Mouse (Mus musculus): ENCODE data around the gene Pop7. TPM values are rescaled to one million over a fixed set of nuclear protein-coding genes. Genes with fewer than 3 reads are reported as not detected.

The Pop7 gene
- polyA plus RNA-seq, 1 experiment from 2014 or later: 65.4 TPM

- WGBS: 63% methylated on average over 3 of the region's 3 CpGs
- no peak for ATAC-seq (ENCODE audit: low FRiP score, low read depth)
- Histone ChIP-seq H3K27ac (no peak overlapping the region), H3K4me1 (peaks cover 43% of the 10 kb centered on the region), H3K9me3 (no peaks in the 10 kb centered on the region), H3K4me2 (replicated peaks) (peak overlapping the region; percentile 94), H3K36me3 (no peaks in the 10 kb centered on the region), H3K27me3 (replicated peaks) (no peaks in the 10 kb centered on the region), H3K4me3 (peak overlapping the region; percentile 99), H3K9ac (peak overlapping the region; percentile 100)
Observed at GRCm38 (mm10) chr5:137511706-137512105, 9.4 kb upstream of the Pop7 start.

GRCm38 (mm10) chr5:137510573-137511390 lies 8.5 kb upstream of the Pop7 start:
- WGBS: under 1% methylated on average over 51 of the region's 83 CpGs
- peaks cover 40% of the 10 kb centered on the region for H3K4me1 ChIP-seq

GRCm38 (mm10) chr5:137510014-137510501 lies 7.7 kb upstream of the Pop7 start:
- Histone ChIP-seq H3K27me3 (replicated peaks) (no peaks in the 10 kb centered on the region), H3K27ac (peak overlapping the region; percentile 72), H3K9me3 (no peaks in the 10 kb centered on the region), H3K4me3 (peak overlapping the region; percentile 99), H3K9ac (peak overlapping the region; percentile 100), H3K4me2 (replicated peaks) (peak overlapping the region; percentile 94), H3K4me1 (peaks cover 40% of the 10 kb centered on the region), H3K36me3 (no peaks in the 10 kb centered on the region)
- ATAC-seq (ENCODE audit: low FRiP score, low read depth): peak; percentile 70; the same call in 1 of the 2 replicates
- 2% methylated on average over 34 of the region's 52 CpGs for WGBS

More at GRCm38 (mm10) chr5:137510573-137511390, 8.5 kb upstream of the Pop7 start:
- peak; percentile 58 for ATAC-seq (ENCODE audit: low FRiP score, low read depth)
- Histone ChIP-seq H3K27me3 (replicated peaks) (no peaks in the 10 kb centered on the region), H3K4me2 (replicated peaks) (peak overlapping the region; percentile 94), H3K36me3 (no peaks in the 10 kb centered on the region), H3K9me3 (no peaks in the 10 kb centered on the region), H3K27ac (peak overlapping the region; percentile 72), H3K4me3 (peak overlapping the region; percentile 99), H3K9ac (peak overlapping the region; percentile 100)

- Histone ChIP-seq H3K27ac (no peak overlapping the region), H3K27me3 (replicated peaks) (no peaks in the 10 kb centered on the region), H3K4me2 (replicated peaks) (no peak overlapping the region), H3K9ac (no peak overlapping the region), H3K4me3 (no peak overlapping the region), H3K9me3 (no peaks in the 10 kb centered on the region), H3K36me3 (no peaks in the 10 kb centered on the region), H3K4me1 (peaks cover 11% of the 10 kb centered on the region)
- WGBS: 91% methylated on average over 6 of the region's 6 CpGs
- ATAC-seq (ENCODE audit: low FRiP score, low read depth): no peak
Observed at GRCm38 (mm10) chr5:137504041-137504440, 1.7 kb upstream of the Pop7 start.

GRCm38 (mm10) chr5:137502667-137503110 lies 371 bp upstream of the Pop7 start:
- peak overlapping the region; percentile 63 for H3K4me3 ChIP-seq
- peaks cover 11% of the 10 kb centered on the region for H3K4me1 ChIP-seq
- ATAC-seq (ENCODE audit: low FRiP score, low read depth): peak; percentile 81
- H3K9me3 ChIP-seq: no peaks in the 10 kb centered on the region
- under 1% methylated on average over 30 of the region's 30 CpGs for WGBS
- H3K4me2 ChIP-seq (replicated peaks): peak overlapping the region; percentile 85
- no peaks in the 10 kb centered on the region for H3K36me3 ChIP-seq
- H3K27ac ChIP-seq: peak overlapping the region; percentile 21; the same call in 1 of the 2 replicates
- no peaks in the 10 kb centered on the region for H3K27me3 ChIP-seq (replicated peaks)
- peak overlapping the region; percentile 53 for H3K9ac ChIP-seq

GRCm38 (mm10) chr5:137500186-137500585 lies 2.1 kb downstream of the Pop7 start:
- no peak overlapping the region for H3K4me3 ChIP-seq
- no peak overlapping the region for H3K27ac ChIP-seq
- peaks cover 11% of the 10 kb centered on the region for H3K4me1 ChIP-seq
- no peaks in the 10 kb centered on the region for H3K36me3 ChIP-seq
- 89% methylated on average over 7 of the region's 7 CpGs for WGBS
- no peak overlapping the region for H3K9ac ChIP-seq
- no peaks in the 10 kb centered on the region for H3K9me3 ChIP-seq
- no peak for ATAC-seq (ENCODE audit: low FRiP score, low read depth)
- no peaks in the 10 kb centered on the region for H3K27me3 ChIP-seq (replicated peaks)
- no peak overlapping the region for H3K4me2 ChIP-seq (replicated peaks)

GRCm38 (mm10) chr5:137493831-137494230 lies 8.5 kb downstream of the Pop7 start:
- no peak for ATAC-seq (ENCODE audit: low FRiP score, low read depth)
- H3K4me2 ChIP-seq (replicated peaks): no peak overlapping the region
- WGBS: 76% methylated on average over 13 of the region's 13 CpGs

GRCm38 (mm10) chr5:137491559-137491958 lies 10.8 kb downstream of the Pop7 start:
- Histone ChIP-seq H3K4me3 (no peak overlapping the region), H3K4me2 (replicated peaks) (no peak overlapping the region), H3K4me1 (no peaks in the 10 kb centered on the region), H3K27ac (no peak overlapping the region), H3K27me3 (replicated peaks) (no peaks in the 10 kb centered on the region), H3K9me3 (no peaks in the 10 kb centered on the region), H3K9ac (no peak overlapping the region), H3K36me3 (no peaks in the 10 kb centered on the region)
- ATAC-seq (ENCODE audit: low FRiP score, low read depth): no peak
- WGBS: 68% methylated on average over 4 of the region's 4 CpGs

More at GRCm38 (mm10) chr5:137493831-137494230, 8.5 kb downstream of the Pop7 start:
- Histone ChIP-seq H3K27ac (no peak overlapping the region), H3K9ac (no peak overlapping the region), H3K4me1 (no peaks in the 10 kb centered on the region), H3K36me3 (no peaks in the 10 kb centered on the region), H3K27me3 (replicated peaks) (no peaks in the 10 kb centered on the region), H3K4me3 (no peak overlapping the region), H3K9me3 (no peaks in the 10 kb centered on the region)

- Histone ChIP-seq H3K9me3 (no peaks in the 10 kb centered on the region), H3K4me1 (peaks cover 13% of the 10 kb centered on the region), H3K27me3 (replicated peaks) (peaks cover 4% of the 10 kb centered on the region; the same call in 1 of the 2 replicates), H3K4me2 (replicated peaks) (no peak overlapping the region), H3K4me3 (no peak overlapping the region), H3K9ac (no peak overlapping the region), H3K36me3 (no peaks in the 10 kb centered on the region), H3K27ac (no peak overlapping the region)
- WGBS: 85% methylated on average over 7 of the region's 7 CpGs
- no peak for ATAC-seq (ENCODE audit: low FRiP score, low read depth)
Observed at GRCm38 (mm10) chr5:137487616-137488015, 14.7 kb downstream of the Pop7 start.

GRCm38 (mm10) chr5:137485851-137486155 lies 16.5 kb downstream of the Pop7 start:
- peak overlapping the region; percentile 18 for H3K4me3 ChIP-seq
- H3K36me3 ChIP-seq: no peaks in the 10 kb centered on the region
- no peaks in the 10 kb centered on the region for H3K9me3 ChIP-seq
- no peak overlapping the region for H3K27ac ChIP-seq
- H3K27me3 ChIP-seq (replicated peaks): peaks cover 4% of the 10 kb centered on the region; the same call in 1 of the 2 replicates
- H3K9ac ChIP-seq: 0 out of 2 replicates have a peak overlapping the region, but pooled peaks have one; percentile 29
- peaks cover 13% of the 10 kb centered on the region for H3K4me1 ChIP-seq
- peak overlapping the region; percentile 70 for H3K4me2 ChIP-seq (replicated peaks)
- ATAC-seq (ENCODE audit: low FRiP score, low read depth): no peak
- WGBS: under 1% methylated on average over 17 of the region's 17 CpGs

- no peak for ATAC-seq (ENCODE audit: low FRiP score, low read depth)
- Histone ChIP-seq H3K36me3 (no peaks in the 10 kb centered on the region), H3K4me3 (peak overlapping the region; percentile 18), H3K4me1 (peaks cover 13% of the 10 kb centered on the region), H3K27me3 (replicated peaks) (peaks cover 4% of the 10 kb centered on the region; the same call in 1 of the 2 replicates), H3K27ac (no peak overlapping the region), H3K9ac (0 out of 2 replicates have a peak overlapping the region, but pooled peaks have one; percentile 29), H3K4me2 (replicated peaks) (peak overlapping the region; percentile 70), H3K9me3 (no peaks in the 10 kb centered on the region)
- WGBS: 5% methylated on average over 30 of the region's 30 CpGs
Observed at GRCm38 (mm10) chr5:137485071-137485850, 17.1 kb downstream of the Pop7 start.

GRCm38 (mm10) chr5:137481897-137482296 lies 20.4 kb downstream of the Pop7 start:
- no peak for ATAC-seq (ENCODE audit: low FRiP score, low read depth)
- no peaks in the 10 kb centered on the region for H3K9me3 ChIP-seq
- peaks cover 4% of the 10 kb centered on the region; the same call in 1 of the 2 replicates for H3K27me3 ChIP-seq (replicated peaks)
- no peaks in the 10 kb centered on the region for H3K36me3 ChIP-seq
- no peak overlapping the region; the same call in 1 of the 2 replicates for H3K9ac ChIP-seq
- H3K27ac ChIP-seq: no peak overlapping the region
- WGBS: 8% methylated on average over 8 of the region's 8 CpGs
- no peak overlapping the region for H3K4me2 ChIP-seq (replicated peaks)
- H3K4me1 ChIP-seq: peaks cover 13% of the 10 kb centered on the region
- no peak overlapping the region for H3K4me3 ChIP-seq

Measured in neural tube, embryonic 12.5 days (tissue).